Mouse (Mus musculus) lung, postnatal 0 days (tissue): ENCODE data around the gene Arfgap3.

ENCODE experiments used
- CTCF ChIP-seq: IDR thresholded peaks from 2 replicates; pipeline ENCODE4 v1.5.1; 2016; ENCODE audit warnings: antibody characterized with exemption, mild to moderate bottlenecking
- EP300 ChIP-seq: IDR thresholded peaks from 2 replicates; pipeline ENCODE4 v1.6.1; 2016; ENCODE audit warnings: antibody characterized with exemption, mild to moderate bottlenecking, control low read depth

DNA sequence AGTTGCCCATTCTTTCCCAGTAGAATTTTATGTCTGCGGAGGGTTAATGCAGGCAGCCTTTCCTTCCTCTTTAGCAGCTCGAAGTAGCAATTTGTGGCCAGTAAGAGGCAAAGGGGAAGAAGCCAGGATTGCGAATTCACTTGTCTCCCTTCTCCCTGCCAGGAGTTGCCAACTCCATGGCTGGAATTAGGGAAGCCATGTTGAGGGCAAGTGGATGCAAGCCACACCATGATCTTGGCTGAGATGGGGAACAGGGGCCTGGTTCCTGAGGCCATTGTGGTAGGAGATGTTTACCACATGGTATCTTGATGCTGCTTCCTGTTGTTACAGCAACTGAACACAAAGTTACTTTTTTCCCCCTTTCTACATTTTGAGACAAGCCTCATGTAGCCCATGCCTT, 55.1 kb downstream of the Arfgap3 start:
- TF ChIP-seq CTCF, result no peak
- no peak for TF ChIP-seq EP300
